Mouse (Mus musculus) C2C12 (cell line): ENCODE results near the gene Slc35d1.

ENCODE experiments used
- CTCF ChIP-seq: IDR thresholded peaks from one replicate; pipeline ENCODE4 v1.5.1; 2011; ENCODE audit not compliant: control insufficient read depth, insufficient read depth, insufficient read length
- MAX ChIP-seq: IDR thresholded peaks from one replicate; pipeline ENCODE4 v1.6.1; 2011; ENCODE audit warnings: mild to moderate bottlenecking, control low read depth
- MYOD1 ChIP-seq: IDR thresholded peaks from one replicate; pipeline ENCODE4 v1.6.1; 2011; ENCODE audit warnings: low read depth; ENCODE audit not compliant: control insufficient read depth, insufficient read length

- no peak for TF ChIP-seq MAX
- no peak for TF ChIP-seq MYOD1
- no peak for TF ChIP-seq CTCF
Observed at GRCm38 (mm10) chr4:103214925-103215820, at the start of gene Slc35d1.
